Mouse (Mus musculus) central nervous system, embryonic 14 days (tissue): ENCODE data around the gene Ndn. TPM values are rescaled to one million over a fixed set of nuclear protein-coding genes. Genes with fewer than 3 reads are reported as not detected.

Experiments
- polyA plus RNA-seq: library from polyadenylated mRNA; depleted of rRNA; stranded (reverse); fragments of >200 nt; gene quantifications from 2 replicates; pipeline ENCODE4 v1.2.3, GENCODE M21; 2012; rRNA removed

Ndn gene
- polyA plus RNA-seq = 367 TPM in 2 replicates

GRCm38 (mm10) chr7:62346269-62346668, at the start of gene Ndn:
Ndn (plus strand) TSS chr7:62346569.

DNA sequence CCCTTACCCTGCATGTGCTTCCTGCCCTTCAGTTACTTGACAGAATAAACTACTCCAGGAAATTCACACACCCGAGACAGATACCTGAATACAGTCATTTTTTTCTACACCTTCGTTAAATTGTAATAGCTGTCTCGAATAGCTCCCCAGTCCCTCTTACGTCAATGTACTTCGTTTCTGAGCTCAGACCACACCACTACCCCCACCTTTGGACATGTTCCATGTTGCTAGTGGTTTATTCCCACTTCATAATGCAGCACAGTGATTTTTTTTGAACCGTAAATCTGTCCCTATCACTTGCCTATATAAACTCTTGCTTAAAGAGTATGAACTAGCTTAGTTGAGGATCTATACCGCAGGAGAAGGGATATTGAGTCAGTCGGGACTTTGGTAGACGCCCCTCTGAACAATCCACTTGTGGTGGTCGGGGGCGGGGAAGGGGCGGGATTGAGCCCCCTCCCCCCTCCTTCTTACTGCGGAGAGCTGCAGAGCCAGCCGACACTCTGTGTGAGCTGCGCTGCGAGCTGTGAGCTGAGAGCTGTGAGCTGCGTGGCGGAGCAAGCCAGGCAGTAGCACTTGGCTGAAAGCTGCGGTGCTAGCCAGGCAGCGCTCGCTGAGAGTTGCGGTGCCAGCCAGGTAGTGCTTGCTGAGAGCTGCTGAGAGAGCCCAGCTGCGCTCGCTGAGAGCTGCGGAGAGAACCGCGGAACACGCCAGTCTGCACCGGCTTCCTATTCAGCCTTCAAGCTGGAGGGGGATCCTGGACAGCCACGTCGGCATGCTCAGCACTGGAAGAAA, 30.3 kb downstream of the Ndn start, which contains the start of gene Magel2:
Magel2 (plus strand) TSS at position 501 of the 795 bp plus-strand sequence.

Other genes with a start within 250 kb of the Ndn start
- 58.7 and 59.4 TPM in 2 replicates for gene Magel2, start 30.4 kb downstream of the Ndn start, polyA plus RNA-seq
- 19.1 and 19.5 TPM in 2 replicates for gene Mkrn3, start 73.6 kb downstream of the Ndn start, polyA plus RNA-seq
- 8.0 and 10.2 TPM in 2 replicates for gene Peg12, start 117.9 kb downstream of the Ndn start, polyA plus RNA-seq